22 mouse cellular contexts compared by ENCODE assay signal in genomic region chr17:12381579-12381978, GRCm38 (mm10). TPM values are rescaled to one million over a fixed set of nuclear protein-coding genes. Genes with fewer than 3 reads are reported as not detected.
"Had no signal": no experiment of that assay in that cellular context is flagged by ENCODE, and none has a peak within 500 bp of the region (broad histone marks: within the 10 kb centered on the region; RNA-seq: fewer than 3 reads in every experiment).

No protein-coding gene starts in this region.

- H3K4me2 ChIP-seq: lung, embryonic 14.5 days; midbrain, embryonic 12.5 days; neural tube, embryonic 13.5 days; neural tube, embryonic 15.5 days had no signal

- H3K9ac ChIP-seq: lung, embryonic 14.5 days; midbrain, embryonic 12.5 days; neural tube, embryonic 13.5 days; neural tube, embryonic 15.5 days had no signal

- H3K27ac ChIP-seq: midbrain, embryonic 10.5 days; midbrain, embryonic 12.5 days; neural tube, embryonic 13.5 days; neural tube, embryonic 15.5 days had no signal

- DNase-seq: lung, adult 18-20 months; lung, embryonic 14.5 days; lung, postnatal 10 days; lung, postnatal 4 days; midbrain, embryonic 14.5 days; retina, postnatal 1 day; right cerebral cortex, adult 18-20 months; right cerebral cortex, postnatal 25 days; right cerebral cortex, postnatal 4 days; spleen, adult 18-20 months; thymus, adult 18-20 months; thymus, postnatal 14 days; thymus, postnatal 36 days had no signal

- H3K4me3 ChIP-seq: midbrain, embryonic 10.5 days; midbrain, embryonic 12.5 days; myocyte; neural tube, embryonic 13.5 days; neural tube, embryonic 15.5 days had no signal

- H3K9me3 ChIP-seq: midbrain, embryonic 10.5 days; midbrain, embryonic 12.5 days; neural tube, embryonic 13.5 days; neural tube, embryonic 15.5 days had no signal

- H3K27me3 ChIP-seq: midbrain, embryonic 12.5 days; neural tube, embryonic 13.5 days; neural tube, embryonic 15.5 days had no signal

- H3K4me1 ChIP-seq: midbrain, embryonic 12.5 days had no signal

- H3K36me3 ChIP-seq: midbrain, embryonic 10.5 days; midbrain, embryonic 12.5 days; neural tube, embryonic 13.5 days; neural tube, embryonic 15.5 days had no signal

RNA-seq across cellular contexts. Expression of gene Plg, which starts 3.2 kb away (rescaled TPM):
- total RNA-seq: megakaryocyte-erythroid progenitor cell, adult 5-6 weeks had no signal
- polyA plus RNA-seq: midbrain, embryonic 10.5 days; midbrain, embryonic 12.5 days; midbrain, embryonic 14.5 days; midbrain, embryonic 16.5 days; myocyte; neural tube, embryonic 11.5 days; small intestine, adult 2 months had no signal
